Mouse (Mus musculus) kidney, adult 2 months (tissue): Measurements from ENCODE around the gene Ctnna3.

Experiments used
- CTCF ChIP-seq: fragments of 200-500 bp; conservative IDR thresholded peaks from 2 replicates; pipeline ENCODE4 v1.5.1; 2011; ENCODE audit warnings: low read depth, mild to moderate bottlenecking, control low read depth, low read length, moderate library complexity, mixed read lengths; ENCODE audit not compliant: insufficient read depth, insufficient read length
- POLR2A ChIP-seq: fragments of 200-500 bp; IDR thresholded peaks from one replicate; pipeline ENCODE4 v1.6.1; 2011; ENCODE audit warnings: low read depth, low read length, control low read depth

DNA sequence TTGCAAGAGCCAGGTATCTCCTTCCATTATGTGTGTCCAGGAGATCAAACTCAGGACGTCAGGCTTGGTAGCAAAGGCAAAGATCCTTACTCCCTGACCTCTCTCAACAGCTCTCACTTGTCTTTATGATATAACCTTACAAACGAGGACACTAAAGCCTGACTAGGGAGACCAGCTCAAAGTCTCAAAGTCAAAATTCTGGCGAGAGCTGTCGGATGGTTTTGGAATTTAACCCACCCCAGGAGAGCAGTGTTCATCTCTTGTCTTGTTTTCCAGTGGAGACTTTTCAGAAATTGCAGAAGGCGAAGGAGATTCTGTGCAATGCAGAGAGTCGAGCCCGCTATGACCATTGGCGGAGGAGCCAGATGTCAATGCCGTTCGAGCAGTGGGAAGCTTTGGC is 32.9 kb upstream of the Ctnna3 start:
- TF ChIP-seq CTCF, result no peak
- TF ChIP-seq POLR2A, result no peak
